Mouse (Mus musculus) embryo, embryonic 10.5 days (tissue): ENCODE data around the gene Llgl2.

Source experiments
- DNase-seq: peaks from one replicate; pipeline ENCODE4 v3.0.0-alpha.2; 2015; ENCODE audit warnings: low spot score

Gene Llgl2

GRCm38 (mm10) chr11:115809311-115809781 is 14.5 kb upstream of the Llgl2 start:
- no peak for DNase-seq

GRCm38 (mm10) chr11:115810377-115810776 is 13.5 kb upstream of the Llgl2 start:
- DNase-seq: no peak

DNA sequence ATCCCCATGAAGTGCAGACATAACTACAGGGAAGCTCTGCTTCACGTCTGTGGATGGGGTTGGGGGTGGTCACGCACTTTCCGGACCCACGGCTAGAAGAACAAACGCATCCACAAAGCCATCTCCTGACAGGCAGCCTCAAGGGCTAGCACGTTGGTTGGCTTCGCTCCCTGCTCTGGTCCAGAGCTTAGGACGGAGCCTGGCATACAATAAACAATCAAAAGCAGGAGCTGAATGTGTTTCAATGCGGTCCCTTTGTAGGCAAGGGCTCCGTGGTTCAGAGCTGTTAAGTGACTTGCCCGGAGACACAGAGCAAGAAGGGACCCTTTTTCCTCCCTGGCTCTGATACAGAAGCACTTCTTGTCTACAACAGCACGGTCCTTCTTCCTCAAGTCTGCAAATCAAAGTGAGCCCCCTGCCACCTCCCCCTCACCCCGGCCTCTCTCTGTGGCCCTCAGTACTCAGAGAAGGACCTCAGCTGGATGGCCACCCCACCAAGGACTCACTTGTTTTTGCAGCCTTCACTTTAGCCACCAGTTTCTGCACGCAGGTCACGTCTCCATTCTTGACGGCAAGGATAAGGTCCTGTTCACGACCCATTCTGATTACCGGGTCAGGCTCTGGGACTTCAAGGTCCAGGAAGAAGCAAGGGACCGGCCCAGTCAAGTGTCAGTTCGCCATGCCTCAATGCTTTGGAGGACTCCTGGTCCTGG is 12.3 kb upstream of the Llgl2 start:
- DNase-seq: no peak

GRCm38 (mm10) chr11:115812095-115812494 is 11.8 kb upstream of the Llgl2 start:
- DNase-seq: no peak

GRCm38 (mm10) chr11:115812533-115813420 is 11.1 kb upstream of the Llgl2 start:
- DNase-seq: peak; percentile 61

DNA sequence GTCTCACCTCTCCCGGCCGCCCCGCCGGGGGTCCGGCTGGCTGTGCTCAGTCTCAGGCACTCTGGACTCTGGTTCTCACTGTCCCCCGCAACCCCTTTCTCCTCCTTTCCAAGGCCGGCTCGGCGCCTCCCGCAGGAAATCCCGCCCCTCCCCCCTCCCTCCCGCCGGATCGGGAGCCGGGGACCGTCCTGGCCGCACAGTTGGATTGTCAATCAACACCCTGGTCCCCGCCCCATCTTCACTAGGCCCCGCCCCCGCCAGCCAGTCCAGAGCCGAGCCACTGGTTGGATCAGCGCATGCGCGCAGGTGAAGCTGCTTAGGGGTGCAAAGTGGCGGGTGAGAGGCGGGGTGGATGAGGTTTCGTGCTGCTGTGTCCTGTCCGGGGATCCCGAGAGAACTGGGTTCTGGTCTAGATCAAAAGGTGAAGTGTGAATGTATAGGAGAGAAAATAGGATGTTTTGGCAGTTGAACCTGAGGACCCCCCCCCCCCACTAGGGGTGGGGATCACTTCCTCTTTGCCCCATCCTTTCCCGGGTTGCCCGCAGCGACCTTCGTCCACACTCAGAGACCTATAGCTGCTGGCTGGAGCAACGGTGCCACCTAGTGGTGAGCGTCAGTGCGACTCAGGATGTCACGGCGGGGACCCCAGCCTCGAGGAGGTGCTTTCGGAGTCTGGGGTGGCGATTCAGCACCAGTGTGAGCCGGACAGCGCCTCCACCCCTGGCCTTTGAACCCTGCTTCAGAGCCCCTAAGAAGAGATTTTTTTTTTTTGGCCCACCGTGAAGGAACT is 10.1 kb upstream of the Llgl2 start, which contains the start of gene Caskin2:
Gene Caskin2 (minus strand): TSS at position 133 of the 790 bp plus-strand sequence.
- DNase-seq: peak; percentile 98

GRCm38 (mm10) chr11:115814605-115815450 is 9.0 kb upstream of the Llgl2 start, which contains the start of gene Tsen54:
Tsen54 (plus strand) TSS chr11:115814724.
- DNase-seq: peak; percentile 82

GRCm38 (mm10) chr11:115817331-115817730 is 6.5 kb upstream of the Llgl2 start:
- no peak for DNase-seq

DNA sequence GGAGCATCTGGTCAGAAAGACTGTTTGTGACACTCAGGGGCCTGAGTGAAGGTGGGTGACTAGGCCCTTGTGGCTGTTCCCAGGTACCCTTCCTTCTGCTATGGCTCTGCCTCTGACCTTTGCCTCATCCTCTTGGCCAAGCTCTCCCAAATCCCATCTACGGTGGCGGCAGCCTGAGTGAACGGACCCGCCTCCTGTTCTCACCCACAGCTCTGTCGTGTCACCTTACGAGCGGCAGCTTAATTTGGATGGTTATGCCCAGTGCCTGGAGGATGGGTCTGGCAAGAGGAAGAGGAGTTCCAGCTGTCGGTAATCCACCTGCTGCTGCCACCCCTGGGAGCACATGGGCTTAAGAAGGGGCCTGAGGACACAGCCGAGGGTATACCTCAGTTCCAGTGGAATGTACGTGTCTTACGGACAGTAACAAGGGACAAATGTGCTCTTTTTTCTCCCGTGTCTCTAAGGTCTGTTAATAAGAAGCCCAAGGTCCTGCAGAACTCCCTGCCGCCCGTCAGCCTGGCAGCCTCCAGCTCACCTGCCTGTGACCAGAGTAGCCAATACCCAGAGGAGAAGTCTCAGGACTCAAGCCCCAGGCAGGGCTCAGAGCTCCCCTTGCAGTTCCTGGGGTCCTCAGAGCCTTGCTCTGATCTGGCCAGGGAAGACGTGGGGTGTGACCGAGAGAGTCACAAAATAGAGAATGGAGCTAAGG is 3.8 kb upstream of the Llgl2 start:
- no peak for DNase-seq

DNA sequence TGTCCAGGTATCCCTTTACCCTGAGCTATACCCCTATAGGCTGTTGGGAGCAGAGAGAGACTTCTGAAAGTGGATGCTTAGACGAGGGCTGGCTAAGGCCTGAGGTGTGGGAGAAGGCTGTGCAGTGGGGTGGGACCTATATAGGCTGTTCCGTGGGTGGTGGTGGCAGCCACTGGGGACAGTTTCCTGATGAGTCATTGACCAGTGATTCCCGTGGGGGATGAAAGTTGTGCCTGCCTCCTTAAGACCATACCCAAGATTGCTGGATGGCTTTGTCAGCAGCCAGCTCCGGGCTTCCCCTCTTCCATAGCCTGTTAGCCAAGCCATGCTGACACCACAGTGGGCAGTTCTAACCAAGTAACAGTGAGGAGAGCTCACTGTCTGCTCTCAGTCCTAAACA is 2.8 kb upstream of the Llgl2 start:
- no peak for DNase-seq

GRCm38 (mm10) chr11:115824813-115825212 is 964 bp downstream of the Llgl2 start:
- no peak for DNase-seq

DNA sequence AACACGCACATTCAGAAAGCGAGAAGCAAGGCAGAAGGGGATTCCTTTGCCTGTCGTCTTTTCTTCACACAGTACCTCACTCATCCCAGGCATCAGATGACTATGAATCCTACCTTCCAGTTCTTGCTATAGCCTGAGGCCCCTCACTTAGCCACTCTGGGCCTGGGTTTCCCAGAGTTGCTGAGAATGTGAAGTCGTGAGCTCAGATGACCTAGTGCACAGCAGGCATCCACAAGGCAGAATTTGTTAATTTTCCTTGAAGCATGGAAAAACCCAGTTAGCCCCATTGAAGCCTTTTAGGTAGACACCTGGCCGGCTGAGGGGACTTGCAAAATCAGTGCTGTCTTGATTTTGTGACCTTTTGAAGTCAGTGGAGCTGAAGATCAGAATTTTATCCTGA is 2.6 kb downstream of the Llgl2 start:
- DNase-seq: no peak

GRCm38 (mm10) chr11:115827624-115828023 is 3.8 kb downstream of the Llgl2 start:
- DNase-seq: no peak

DNA sequence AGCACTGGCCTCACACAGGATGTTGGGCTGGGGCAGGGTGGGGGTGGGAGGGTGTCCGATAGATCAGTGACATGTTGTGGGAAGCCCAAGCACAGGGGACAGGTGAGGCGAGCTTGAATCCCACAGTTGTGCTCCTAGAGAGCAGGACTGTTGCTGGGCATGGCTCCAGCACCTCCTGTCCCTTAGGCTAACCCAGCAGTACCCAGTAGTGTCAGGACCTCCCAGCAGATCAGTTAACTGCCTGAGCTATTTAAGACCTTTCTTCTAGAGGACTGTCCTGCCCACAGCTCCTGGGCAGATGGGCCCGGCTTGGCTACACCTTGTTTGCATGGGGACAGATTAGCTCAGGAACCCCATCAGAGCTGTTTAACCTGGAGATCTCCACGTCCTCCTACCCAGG is 5.2 kb downstream of the Llgl2 start:
- no peak for DNase-seq

DNA sequence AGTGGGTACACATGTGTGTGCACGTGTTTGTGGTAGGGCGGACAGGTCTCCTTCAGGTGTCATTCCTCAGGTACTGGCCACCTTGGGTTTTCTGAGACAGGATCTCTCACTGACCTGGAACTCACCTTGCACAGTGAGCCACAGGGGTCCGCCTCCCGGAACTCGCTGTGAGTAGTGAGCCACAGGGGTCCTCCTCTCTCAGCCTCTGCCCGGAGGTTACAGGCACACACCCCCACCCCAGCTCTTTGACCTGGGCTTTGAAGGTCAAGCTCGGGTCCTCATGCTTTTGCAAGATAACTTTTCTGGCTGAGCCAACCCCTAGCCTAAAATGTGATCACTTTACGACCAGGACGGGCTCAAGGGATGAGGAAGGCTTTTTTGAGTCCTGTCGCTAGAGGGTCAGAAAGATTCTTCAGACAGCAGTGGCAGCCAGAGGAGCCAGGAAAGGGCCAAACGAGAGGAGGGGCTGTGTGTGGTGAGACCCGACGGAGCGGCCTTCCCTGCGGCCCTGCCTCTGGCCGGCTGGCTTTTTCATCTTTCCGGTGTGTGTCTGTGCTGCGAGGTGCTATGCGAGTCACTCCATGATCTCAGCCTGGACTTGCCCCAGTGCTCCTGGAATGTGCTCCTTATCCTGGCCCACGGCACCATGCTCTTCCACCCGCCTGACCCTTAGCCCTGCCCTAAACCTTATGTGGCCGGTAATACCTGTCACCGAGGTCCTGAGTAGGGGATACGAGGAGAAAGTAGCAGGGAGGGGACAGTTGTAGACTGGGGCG is 6.9 kb downstream of the Llgl2 start:
- no peak for DNase-seq

DNA sequence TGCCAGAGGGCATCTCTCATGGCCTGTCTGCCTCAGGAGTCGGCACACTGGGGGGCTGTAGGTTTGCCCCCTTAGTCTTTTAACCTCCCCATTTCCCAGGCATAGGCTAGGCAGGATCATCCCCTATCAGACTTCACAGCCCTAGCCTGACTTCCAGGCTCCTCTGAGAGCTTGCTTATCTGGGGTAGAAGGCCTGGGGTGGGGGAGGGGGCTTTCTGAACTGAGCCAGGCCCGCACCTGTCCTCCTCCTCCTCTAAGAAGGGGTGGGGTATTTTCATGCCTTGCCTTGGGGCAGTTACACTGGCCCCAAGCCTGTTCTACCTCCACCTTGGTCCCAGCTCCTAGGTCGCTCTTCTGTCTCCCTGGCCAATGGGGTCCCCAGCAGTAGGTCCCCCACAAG is 7.7 kb downstream of the Llgl2 start:
- DNase-seq: no peak

- DNase-seq: no peak
These were observed 8.2 kb downstream of the Llgl2 start for GRCm38 (mm10) chr11:115832064-115832463.

DNA sequence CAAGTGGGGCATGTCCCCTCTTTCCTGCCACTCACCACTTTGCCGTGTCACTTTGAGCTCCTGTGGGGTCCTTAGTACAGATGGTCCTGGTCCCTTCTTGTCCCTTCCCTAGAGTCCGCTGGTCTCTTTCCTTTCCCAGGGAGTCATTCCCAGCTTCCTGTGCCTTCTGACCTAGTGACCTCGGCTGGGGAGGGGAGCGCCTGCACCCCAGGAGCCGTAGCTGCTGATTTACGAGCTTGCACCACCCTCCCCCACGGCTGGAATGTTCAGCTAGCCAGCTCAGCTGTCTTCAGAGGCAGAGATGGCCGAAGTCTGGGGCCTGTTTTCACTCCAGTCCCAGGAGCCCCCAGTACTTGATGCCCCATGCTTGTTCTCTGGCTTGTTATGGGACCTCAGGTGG is 8.7 kb downstream of the Llgl2 start:
- DNase-seq: peak; percentile 77

- peak; percentile 61 for DNase-seq
These were observed 9.2 kb downstream of the Llgl2 start for GRCm38 (mm10) chr11:115833021-115833513.

DNA sequence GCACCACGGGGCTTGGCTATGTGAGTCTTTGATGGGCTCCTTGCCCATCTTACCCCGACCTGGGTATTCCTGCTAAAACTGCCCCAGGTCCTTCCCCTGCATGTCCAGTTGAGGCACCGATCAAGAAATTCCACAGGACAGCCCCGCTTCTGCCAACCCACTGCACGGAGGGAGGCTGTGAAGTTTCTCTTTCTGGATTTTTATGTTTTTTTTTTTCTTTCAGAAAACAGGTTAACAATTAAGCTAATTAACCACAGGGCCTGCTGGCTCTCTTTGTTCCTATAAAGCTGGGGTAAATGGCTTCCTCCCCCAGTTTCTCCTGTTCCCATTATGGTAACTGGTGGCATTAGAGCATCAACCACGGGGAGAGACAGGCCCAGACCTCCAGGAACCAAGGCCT is 10.2 kb downstream of the Llgl2 start:
- no peak for DNase-seq
